Mouse (Mus musculus): ENCODE data around the gene Gm9857. TPM values are rescaled to one million over a fixed set of nuclear protein-coding genes. Genes with fewer than 3 reads are reported as not detected.

Gm9857 gene
- total and polyA plus RNA-seq, 3 experiments, result not detected

DNA sequence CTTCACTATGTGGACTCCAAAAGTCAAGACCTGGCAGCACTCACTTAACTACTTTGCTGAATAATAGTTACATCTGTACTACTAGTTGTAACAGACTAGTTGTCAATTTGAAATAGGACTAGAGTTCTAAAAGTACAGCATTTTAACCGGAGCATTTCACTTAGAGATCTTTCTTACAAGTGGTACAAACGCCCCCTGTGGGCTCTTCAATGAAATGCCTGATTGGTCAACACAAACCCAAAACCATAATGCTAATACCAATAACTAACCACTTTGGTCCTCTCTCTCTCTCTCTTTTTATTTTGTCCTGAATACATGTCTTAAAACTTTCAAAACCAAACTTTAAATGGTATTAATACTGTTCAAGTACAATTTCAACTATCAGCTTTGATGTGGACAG, 38.2 kb downstream of the Gm9857 start:
- Histone ChIP-seq H3K9ac (ENCODE audit: control insufficient read depth, low read depth, low read length, poor library complexity, severe bottlenecking) (no peak overlapping the region), H3K36me3 (ENCODE audit: control insufficient read depth in 1 of 2, insufficient read depth in 2 of 2, low read length in 2 of 2) (peaks cover 6 to 27% of the 10 kb centered on the region in 2 experiments), H3K4me3 (ENCODE audit: control insufficient read depth in 1 of 2, insufficient read depth in 1 of 2, low read depth in 2 of 2, low read length in 2 of 2) (no peak overlapping the region), H3K27me3 (ENCODE audit: control insufficient read depth in 1 of 2, insufficient read depth in 2 of 2, low read length in 2 of 2) (no peaks in the 10 kb centered on the region), H3K4me1 (ENCODE audit: control insufficient read depth in 1 of 2, insufficient read depth in 2 of 2, low read length in 2 of 2) (no peaks in the 10 kb centered on the region), H3K79me2 (ENCODE audit: control insufficient read depth, insufficient read depth, low read length, poor library complexity) (peaks cover 1% of the 10 kb centered on the region; the same call in 1 of the 2 replicates), H3K27ac (ENCODE audit: control insufficient read depth, low read depth, low read length) (no peak overlapping the region), H3K9me3 (replicated peaks; ENCODE audit: insufficient read depth, low read length) (no peaks in the 10 kb centered on the region)
- TF ChIP-seq CTCF (IDR thresholded peaks at IDR 0.05 in 2 of 3, conservative IDR thresholded peaks at IDR 0.05 in 1 of 3; ENCODE audit: control insufficient read depth in 1 of 3, insufficient read depth in 1 of 3, low read depth in 2 of 3, low read length in 3 of 3, poor library complexity in 1 of 3, severe bottlenecking in 1 of 3) (peak in 2 of 3 experiments; percentile 14 to 36; a peak in 4 of 6 replicates), MYC (IDR thresholded peaks at IDR 0.05; ENCODE audit: low read depth, low read length) (no peak), JUND (IDR thresholded peaks at IDR 0.05; ENCODE audit: low read depth, low read length) (no peak), RAD21 (IDR thresholded peaks at IDR 0.05; ENCODE audit: low read depth, low read length) (peak; percentile 16)
- DNase-seq (ENCODE audit: low read depth, low spot score), result no peak

DNA sequence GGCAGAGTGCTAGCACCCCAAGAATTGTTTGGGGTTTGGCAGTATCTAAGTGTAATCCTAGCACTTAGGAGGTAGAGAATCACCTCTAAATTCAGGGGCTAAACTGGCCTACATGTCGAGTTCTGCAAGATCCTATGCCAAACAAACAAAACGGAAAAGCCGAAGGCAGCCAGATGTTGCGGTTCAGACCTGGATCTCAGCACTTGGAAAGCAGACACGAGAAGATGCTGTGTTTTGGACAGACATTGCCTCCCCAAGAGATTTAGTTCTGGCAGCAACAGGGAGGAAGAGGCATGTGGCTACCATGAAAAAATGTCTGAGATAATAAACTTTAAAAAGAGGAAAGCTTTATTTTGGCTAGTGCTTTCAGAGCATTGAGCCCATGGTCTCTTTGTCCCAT, 39.6 kb downstream of the Gm9857 start:
- TF ChIP-seq EP300 (IDR thresholded peaks at IDR 0.05; ENCODE audit: low read depth in 1 of 2, low read length in 2 of 2) (no peak), CHD2 (IDR thresholded peaks at IDR 0.05; ENCODE audit: low read length) (no peak), MAX (IDR thresholded peaks at IDR 0.05; ENCODE audit: low read length) (no peak), ZC3H11A (IDR thresholded peaks at IDR 0.05; ENCODE audit: low read depth, low read length) (no peak), HCFC1 (IDR thresholded peaks at IDR 0.05; ENCODE audit: low read depth, low read length) (no peak), POLR2AphosphoS5 (IDR thresholded peaks at IDR 0.05; ENCODE audit: borderline replicate concordance, low read depth, low read length) (no peak), USF1 (IDR thresholded peaks at IDR 0.05; ENCODE audit: low read depth, low read length) (no peak), MAFK (IDR thresholded peaks at IDR 0.05; ENCODE audit: borderline replicate concordance, low read depth, low read length) (no peak), TBP (IDR thresholded peaks at IDR 0.05; ENCODE audit: low read depth, low read length) (no peak), JUND (IDR thresholded peaks at IDR 0.05; ENCODE audit: low read depth, low read length) (no peak), POLR2A (IDR thresholded peaks at IDR 0.05; ENCODE audit: control insufficient read depth in 1 of 2, insufficient read depth in 1 of 2, low read depth in 1 of 2, low read length in 2 of 2, poor library complexity in 1 of 2) (no peak), SMC3 (IDR thresholded peaks at IDR 0.05; ENCODE audit: low read depth, low read length) (no peak), POLR2AphosphoS2 (IDR thresholded peaks at IDR 0.05; ENCODE audit: low read length) (no peak), SIN3A (IDR thresholded peaks at IDR 0.05; ENCODE audit: low read length) (no peak), GABPA (IDR thresholded peaks at IDR 0.05; ENCODE audit: low read depth, low read length) (no peak), NELFE (IDR thresholded peaks at IDR 0.05; ENCODE audit: low read depth, low read length) (no peak)
- H3K9me3 ChIP-seq (replicated peaks; ENCODE audit: insufficient read depth, low read length), result no peaks in the 10 kb centered on the region
- no peak overlapping the region for H3K27ac ChIP-seq (ENCODE audit: control insufficient read depth, low read depth, low read length)
- peaks cover 3 to 14% of the 10 kb centered on the region in 2 experiments; a peak in 3 of 4 replicates for H3K36me3 ChIP-seq (ENCODE audit: control insufficient read depth in 1 of 2, insufficient read depth in 2 of 2, low read length in 2 of 2)
- no peaks in the 10 kb centered on the region for H3K27me3 ChIP-seq (ENCODE audit: control insufficient read depth in 1 of 2, insufficient read depth in 2 of 2, low read length in 2 of 2)
- no peak overlapping the region for H3K4me3 ChIP-seq (ENCODE audit: control insufficient read depth in 1 of 2, insufficient read depth in 1 of 2, low read depth in 2 of 2, low read length in 2 of 2)
- no peaks in the 10 kb centered on the region for H3K4me1 ChIP-seq (ENCODE audit: control insufficient read depth in 1 of 2, insufficient read depth in 2 of 2, low read length in 2 of 2)
- no peaks in the 10 kb centered on the region for H3K79me2 ChIP-seq (ENCODE audit: control insufficient read depth, insufficient read depth, low read length, poor library complexity)
- no peak for DNase-seq (ENCODE audit: low read depth, low spot score)
- H3K9ac ChIP-seq (ENCODE audit: control insufficient read depth, low read depth, low read length, poor library complexity, severe bottlenecking), result no peak overlapping the region

Data from MEL (cell line).